Mouse (Mus musculus) lung, postnatal 0 days (tissue): ENCODE results near the gene Sdhaf2.

ENCODE experiments used
- CTCF ChIP-seq: IDR thresholded peaks from 2 replicates; pipeline ENCODE4 v1.5.1; 2016; ENCODE audit warnings: antibody characterized with exemption, mild to moderate bottlenecking
- EP300 ChIP-seq: IDR thresholded peaks from 2 replicates; pipeline ENCODE4 v1.6.1; 2016; ENCODE audit warnings: antibody characterized with exemption, mild to moderate bottlenecking, control low read depth

- TF ChIP-seq CTCF (no peak), EP300 (no peak)
These were observed 30.3 kb downstream of the Sdhaf2 start for GRCm38 (mm10) chr19:10495670-10496069.
